Mouse (Mus musculus): ENCODE results near the gene Yif1a. TPM values are rescaled to one million over a fixed set of nuclear protein-coding genes. Genes with fewer than 3 reads are reported as not detected.
A peak's percentile ranks its signal among the peaks of the same experiment; 100 is the strongest.

The Yif1a gene
- polyA plus RNA-seq, 1 experiment from 2014 or later = 54.3 TPM

DNA sequence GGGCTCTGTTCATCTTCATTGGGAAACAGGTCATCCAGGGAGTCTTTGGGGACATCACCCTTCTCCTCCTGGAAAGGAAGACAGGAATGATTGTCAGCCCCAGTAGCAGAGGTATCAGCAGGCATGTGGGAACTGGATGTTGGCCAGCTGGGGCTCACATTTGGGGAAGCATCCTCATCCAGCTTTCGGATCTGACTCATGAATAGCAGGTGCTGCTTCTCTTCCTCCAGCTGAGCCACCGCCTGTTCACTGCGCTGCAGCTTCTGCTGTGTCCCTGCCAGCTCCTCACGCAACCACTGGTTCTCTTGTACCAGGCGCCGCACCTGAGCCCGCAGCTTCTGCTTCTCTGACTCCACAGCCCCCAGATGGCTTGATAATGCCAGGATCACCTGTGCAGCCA lies 25.4 kb downstream of the Yif1a start:
- ATAC-seq (replicated peaks) = no peak
- H3K4me2 ChIP-seq (replicated peaks) = no peak overlapping the region
- H3K9me3 ChIP-seq = no peaks in the 10 kb centered on the region
- no peak overlapping the region for H3K27ac ChIP-seq (replicated peaks)
- peaks cover 46% of the 10 kb centered on the region for H3K36me3 ChIP-seq
- no peak overlapping the region for H3K9ac ChIP-seq (replicated peaks)
- H3K27me3 ChIP-seq = no peaks in the 10 kb centered on the region
- no peak overlapping the region for H3K4me3 ChIP-seq
- WGBS = 95% methylated on average over 7 of the region's 7 CpGs
- H3K4me1 ChIP-seq = peaks cover 16% of the 10 kb centered on the region

- H3K4me1 ChIP-seq = peaks cover 20% of the 10 kb centered on the region
- no peaks in the 10 kb centered on the region for H3K9me3 ChIP-seq
- ATAC-seq (replicated peaks) = peak; percentile 91
- H3K36me3 ChIP-seq = peaks cover 6% of the 10 kb centered on the region
- under 1% methylated on average over 83 of the region's 83 CpGs for WGBS
- H3K27ac ChIP-seq (replicated peaks) = peak overlapping the region; percentile 91
- H3K27me3 ChIP-seq = no peaks in the 10 kb centered on the region
- H3K9ac ChIP-seq (replicated peaks) = peak overlapping the region; percentile 92
- peak overlapping the region; percentile 99 for H3K4me3 ChIP-seq
- peak overlapping the region; percentile 73 for H3K4me2 ChIP-seq (replicated peaks)
These were observed 29.4 kb downstream of the Yif1a start for GRCm38 (mm10) chr19:5117494-5118383.

- Histone ChIP-seq H3K36me3 (peaks cover 5% of the 10 kb centered on the region), H3K4me2 (replicated peaks) (peak within 1 kb of the TSS; percentile 73), H3K4me3 (peak within 1 kb of the TSS; percentile 99), H3K4me1 (peaks cover 20% of the 10 kb centered on the region), H3K9me3 (no peaks in the 10 kb centered on the region), H3K9ac (replicated peaks) (peak within 1 kb of the TSS; percentile 92), H3K27me3 (no peaks in the 10 kb centered on the region), H3K27ac (replicated peaks) (peak within 1 kb of the TSS; percentile 91)
- WGBS = under 1% methylated on average over 18 of the region's 18 CpGs
- ATAC-seq (replicated peaks) = no peak
These were observed 30.0 kb downstream of the Yif1a start, which contains the start of gene Klc2 for GRCm38 (mm10) chr19:5118384-5118698. TSS of gene Klc2 (minus strand) at chr19:5118560.

- ATAC-seq (replicated peaks) = no peak
- H3K4me2 ChIP-seq (replicated peaks) = no peak overlapping the region
- no peak overlapping the region for H3K4me3 ChIP-seq
- no peak overlapping the region for H3K27ac ChIP-seq (replicated peaks)
- H3K9me3 ChIP-seq = no peaks in the 10 kb centered on the region
- 70% methylated on average over 10 of the region's 10 CpGs for whole genome bisulfite sequencing
- H3K4me1 ChIP-seq = peaks cover 8% of the 10 kb centered on the region
- no peaks in the 10 kb centered on the region for H3K36me3 ChIP-seq
- H3K9ac ChIP-seq (replicated peaks) = no peak overlapping the region
- H3K27me3 ChIP-seq = no peaks in the 10 kb centered on the region
These were observed 34.2 kb downstream of the Yif1a start for GRCm38 (mm10) chr19:5122492-5122891.

DNA sequence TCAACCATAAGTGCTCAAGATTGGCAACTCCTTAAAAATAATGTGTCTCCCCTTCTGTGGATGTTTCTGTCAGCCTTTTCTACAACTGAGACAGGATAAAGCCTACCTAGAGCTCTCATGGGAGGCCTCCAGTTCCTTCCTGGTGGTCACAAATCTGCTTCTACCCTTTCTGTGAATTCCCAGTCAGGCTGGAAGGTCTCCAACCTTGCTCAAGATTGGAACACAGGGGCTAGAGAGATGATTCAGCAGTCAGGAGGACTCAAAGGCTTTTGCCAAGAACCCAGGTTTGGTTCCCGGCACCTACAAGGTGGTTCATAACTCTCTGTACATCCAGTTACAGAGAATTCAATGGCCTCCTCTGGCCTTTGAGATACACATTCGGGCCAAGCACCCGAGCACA lies 34.9 kb downstream of the Yif1a start:
- no peaks in the 10 kb centered on the region for H3K36me3 ChIP-seq
- H3K27me3 ChIP-seq = no peaks in the 10 kb centered on the region
- no peak overlapping the region for H3K4me2 ChIP-seq (replicated peaks)
- H3K9me3 ChIP-seq = no peaks in the 10 kb centered on the region
- peaks cover 8% of the 10 kb centered on the region for H3K4me1 ChIP-seq
- no peak overlapping the region for H3K27ac ChIP-seq (replicated peaks)
- no peak overlapping the region for H3K4me3 ChIP-seq
- WGBS = 88% methylated on average over 3 of the region's 3 CpGs
- ATAC-seq (replicated peaks) = no peak
- no peak overlapping the region for H3K9ac ChIP-seq (replicated peaks)

- H3K9me3 ChIP-seq = no peaks in the 10 kb centered on the region
- H3K36me3 ChIP-seq = no peaks in the 10 kb centered on the region
- no peak overlapping the region for H3K4me2 ChIP-seq (replicated peaks)
- H3K4me1 ChIP-seq = peaks cover under 1% of the 10 kb centered on the region; the same call in 1 of the 2 replicates
- WGBS = 69% methylated on average over 7 of the region's 7 CpGs
- H3K9ac ChIP-seq (replicated peaks) = no peak overlapping the region
- H3K4me3 ChIP-seq = no peak overlapping the region
- no peak overlapping the region for H3K27ac ChIP-seq (replicated peaks)
- no peaks in the 10 kb centered on the region for H3K27me3 ChIP-seq
- no peak for ATAC-seq (replicated peaks)
These were observed 35.8 kb downstream of the Yif1a start for GRCm38 (mm10) chr19:5124055-5124614.

- Histone ChIP-seq H3K27ac (replicated peaks) (no peak overlapping the region), H3K27me3 (no peaks in the 10 kb centered on the region), H3K9ac (replicated peaks) (no peak overlapping the region), H3K4me1 (no peaks in the 10 kb centered on the region), H3K36me3 (peaks cover 17% of the 10 kb centered on the region), H3K4me2 (replicated peaks) (no peak overlapping the region), H3K4me3 (no peak overlapping the region), H3K9me3 (no peaks in the 10 kb centered on the region)
- WGBS = 48% methylated on average over 1 of the region's 1 CpGs
- no peak for ATAC-seq (replicated peaks)
These were observed 41.4 kb downstream of the Yif1a start for GRCm38 (mm10) chr19:5129770-5130169.

- Histone ChIP-seq H3K4me1 (no peaks in the 10 kb centered on the region), H3K4me3 (no peak overlapping the region), H3K27ac (replicated peaks) (no peak overlapping the region), H3K27me3 (no peaks in the 10 kb centered on the region), H3K9me3 (no peaks in the 10 kb centered on the region), H3K4me2 (replicated peaks) (no peak overlapping the region), H3K9ac (replicated peaks) (no peak overlapping the region), H3K36me3 (peaks cover 24% of the 10 kb centered on the region)
- 86% methylated on average over 4 of the region's 4 CpGs for WGBS
- ATAC-seq (replicated peaks) = no peak
These were observed 42.9 kb downstream of the Yif1a start for GRCm38 (mm10) chr19:5131237-5131636.

- H3K4me2 ChIP-seq (replicated peaks) = no peak overlapping the region
- H3K27ac ChIP-seq (replicated peaks) = no peak overlapping the region
- H3K27me3 ChIP-seq = no peaks in the 10 kb centered on the region
- H3K9me3 ChIP-seq = no peaks in the 10 kb centered on the region
- H3K36me3 ChIP-seq = peaks cover 40% of the 10 kb centered on the region
- no peak overlapping the region for H3K9ac ChIP-seq (replicated peaks)
- WGBS = 0% methylated on average over 2 of the region's 2 CpGs
- no peaks in the 10 kb centered on the region for H3K4me1 ChIP-seq
- H3K4me3 ChIP-seq = no peak overlapping the region
- ATAC-seq (replicated peaks) = peak; percentile 26; the same call in 1 of the 2 replicates
These were observed 51.3 kb downstream of the Yif1a start for GRCm38 (mm10) chr19:5139640-5140039.

Other genes with a start within 250 kb of the Yif1a start
- 36.9 and 39.6 TPM in 2 replicates for gene Ccs, start 249.2 kb upstream of the Yif1a start, polyA plus RNA-seq (2015; fragmentation: Nextera tagmentation; extraction: Ambion mirVana)
- gene Ccdc87, start 249.2 kb upstream of the Yif1a start, polyA plus RNA-seq (2015; fragmentation: Nextera tagmentation; extraction: Ambion mirVana) = 0.41 and 0.74 TPM in 2 replicates
- 56.8 and 61.7 TPM in 2 replicates for gene Ctsf, start 233.4 kb upstream of the Yif1a start, polyA plus RNA-seq (2015; fragmentation: Nextera tagmentation; extraction: Ambion mirVana)
- 0.73 and 0.84 TPM in 2 replicates for gene Actn3, start 210.6 kb upstream of the Yif1a start, polyA plus RNA-seq (2015; fragmentation: Nextera tagmentation; extraction: Ambion mirVana)
- gene Zdhhc24, start 209.9 kb upstream of the Yif1a start, polyA plus RNA-seq (2015; fragmentation: Nextera tagmentation; extraction: Ambion mirVana) = 21.3 and 22.7 TPM in 2 replicates
- 9.7 and 10.6 TPM in 2 replicates for gene Bbs1, start 181.9 kb upstream of the Yif1a start, polyA plus RNA-seq (2015; fragmentation: Nextera tagmentation; extraction: Ambion mirVana)
- 101 and 103 TPM in 2 replicates for gene Dpp3, start 160.3 kb upstream of the Yif1a start, polyA plus RNA-seq (2015; fragmentation: Nextera tagmentation; extraction: Ambion mirVana)
- 11.1 and 11.6 TPM in 2 replicates for gene Peli3, start 145.4 kb upstream of the Yif1a start, polyA plus RNA-seq (2015; fragmentation: Nextera tagmentation; extraction: Ambion mirVana)
- gene Mrpl11, start 126.4 kb upstream of the Yif1a start, polyA plus RNA-seq (2015; fragmentation: Nextera tagmentation; extraction: Ambion mirVana) = 118 and 119 TPM in 2 replicates
- 0.14 and 0.23 TPM in 2 replicates for gene Npas4, start 98.2 kb upstream of the Yif1a start, polyA plus RNA-seq (2015; fragmentation: Nextera tagmentation; extraction: Ambion mirVana)
- 10.1 and 10.4 TPM in 2 replicates for gene Slc29a2, start 64.7 kb upstream of the Yif1a start, polyA plus RNA-seq (2015; fragmentation: Nextera tagmentation; extraction: Ambion mirVana)
- gene B4gat1, start 49.7 kb upstream of the Yif1a start, polyA plus RNA-seq (2015; fragmentation: Nextera tagmentation; extraction: Ambion mirVana) = 51.3 and 54.4 TPM in 2 replicates
- gene AC124502.3, start 49.6 kb upstream of the Yif1a start, polyA plus RNA-seq (2015; fragmentation: Nextera tagmentation; extraction: Ambion mirVana) = 3.3 and 4.0 TPM in 2 replicates
- 52.8 and 55.5 TPM in 2 replicates for gene Brms1, start 47.2 kb upstream of the Yif1a start, polyA plus RNA-seq (2015; fragmentation: Nextera tagmentation; extraction: Ambion mirVana)
- 0.97 and 2.0 TPM in 2 replicates for gene Rin1, start 38.1 kb upstream of the Yif1a start, polyA plus RNA-seq (2015; fragmentation: Nextera tagmentation; extraction: Ambion mirVana)
- gene Cd248, start 20.5 kb upstream of the Yif1a start, polyA plus RNA-seq (2015; fragmentation: Nextera tagmentation; extraction: Ambion mirVana) = 10.3 and 11.1 TPM in 2 replicates
- 7.9 and 8.3 TPM in 2 replicates for gene Tmem151a, start 3.0 kb upstream of the Yif1a start, polyA plus RNA-seq (2015; fragmentation: Nextera tagmentation; extraction: Ambion mirVana)
- gene Cnih2, start 10.0 kb downstream of the Yif1a start, polyA plus RNA-seq (2015; fragmentation: Nextera tagmentation; extraction: Ambion mirVana) = 324 and 348 TPM in 2 replicates
- 243 and 248 TPM in 2 replicates for gene Rab1b, start 18.5 kb downstream of the Yif1a start, polyA plus RNA-seq (2015; fragmentation: Nextera tagmentation; extraction: Ambion mirVana)
- 47.0 and 50.9 TPM in 2 replicates for gene Klc2, start 30.0 kb downstream of the Yif1a start, polyA plus RNA-seq (2015; fragmentation: Nextera tagmentation; extraction: Ambion mirVana)
- 32.5 and 33.3 TPM in 2 replicates for gene Pacs1, start 184.6 kb downstream of the Yif1a start, polyA plus RNA-seq (2015; fragmentation: Nextera tagmentation; extraction: Ambion mirVana)
- gene Sf3b2, start 206.9 kb downstream of the Yif1a start, polyA plus RNA-seq (2015; fragmentation: Nextera tagmentation; extraction: Ambion mirVana) = 381 and 383 TPM in 2 replicates
- 31.4 and 31.6 TPM in 2 replicates for gene Gal3st3, start 209.8 kb downstream of the Yif1a start, polyA plus RNA-seq (2015; fragmentation: Nextera tagmentation; extraction: Ambion mirVana)
- gene Catsper1, start 247.2 kb downstream of the Yif1a start, polyA plus RNA-seq (2015; fragmentation: Nextera tagmentation; extraction: Ambion mirVana) = not detected in 2 replicates

All from forebrain, embryonic 15.5 days (tissue).